Mouse (Mus musculus): ENCODE results near the gene Serpina3a. TPM values are rescaled to one million over a fixed set of nuclear protein-coding genes. Genes with fewer than 3 reads are reported as not detected.

The Serpina3a gene
- total RNA-seq, 1 experiment: not detected

DNA sequence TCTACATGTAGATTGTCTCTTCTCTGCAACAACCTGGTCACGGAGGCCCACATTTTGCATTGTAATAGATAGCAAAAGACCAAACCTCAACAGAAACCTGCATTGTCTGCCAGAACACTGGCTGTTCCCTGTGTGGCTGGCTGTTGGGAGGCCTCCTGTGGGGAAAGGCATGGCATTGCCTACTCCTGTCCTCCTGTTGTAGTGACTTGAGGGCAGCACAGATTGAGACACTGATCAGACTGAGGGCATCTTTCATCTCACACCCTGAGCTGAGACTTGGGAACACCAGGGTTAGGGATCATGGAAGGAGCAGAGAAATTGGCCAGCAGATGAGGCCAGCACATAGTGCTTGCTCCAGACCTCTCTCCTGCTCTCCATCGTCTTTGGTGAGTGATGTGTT lies 25.7 kb downstream of the Serpina3a start:
- TF ChIP-seq ZNF384 (IDR thresholded peaks at IDR 0.05; ENCODE audit: low read depth, low read length): no peak
- TF ChIP-seq ZC3H11A (IDR thresholded peaks at IDR 0.05; ENCODE audit: borderline replicate concordance, low read depth, low read length): no peak
- TF ChIP-seq CHD2 (IDR thresholded peaks at IDR 0.05; ENCODE audit: low read depth, low read length): no peak
- no peak for TF ChIP-seq HCFC1 (IDR thresholded peaks at IDR 0.05; ENCODE audit: borderline replicate concordance, insufficient read depth, low read length)
- no peak for TF ChIP-seq MAFK (IDR thresholded peaks at IDR 0.05; ENCODE audit: insufficient read depth, low read depth, low read length)
- H3K9ac ChIP-seq (ENCODE audit: insufficient read depth, low read depth, low read length, poor library complexity, severe bottlenecking): no peak overlapping the region
- in situ Hi-C loops (cut with MboI; ENCODE audit: low sequenced_read_pairs in 2 of 2, unreplicated experiment in 2 of 2): loop anchor here in 1 of 2 experiments (5.0 to 10.0 kb wide), 2 partner anchors 177 to 204 kb away; partner anchors contain the start of gene Serpina3j
- no peak for DNase-seq (ENCODE audit: low read depth, low spot score)
- no peak overlapping the region for H3K4me3 ChIP-seq (ENCODE audit: insufficient read depth in 1 of 2, low read depth in 1 of 2, low read length in 2 of 2, poor library complexity in 1 of 2, severe bottlenecking in 1 of 2)
- H3K4me1 ChIP-seq (ENCODE audit: control insufficient read depth in 2 of 2, insufficient read depth in 2 of 2, low read length in 2 of 2, poor library complexity in 1 of 2): no peaks in the 10 kb centered on the region
- H3K9me3 ChIP-seq (ENCODE audit: control insufficient read depth, insufficient read depth, low read depth, low read length): no peaks in the 10 kb centered on the region
- no peaks in the 10 kb centered on the region for H3K36me3 ChIP-seq (ENCODE audit: control insufficient read depth, insufficient read depth, low read length, poor library complexity, severe bottlenecking)
- no peak overlapping the region for H3K27ac ChIP-seq (ENCODE audit: insufficient read depth, low read depth, low read length, poor library complexity, severe bottlenecking)

DNA sequence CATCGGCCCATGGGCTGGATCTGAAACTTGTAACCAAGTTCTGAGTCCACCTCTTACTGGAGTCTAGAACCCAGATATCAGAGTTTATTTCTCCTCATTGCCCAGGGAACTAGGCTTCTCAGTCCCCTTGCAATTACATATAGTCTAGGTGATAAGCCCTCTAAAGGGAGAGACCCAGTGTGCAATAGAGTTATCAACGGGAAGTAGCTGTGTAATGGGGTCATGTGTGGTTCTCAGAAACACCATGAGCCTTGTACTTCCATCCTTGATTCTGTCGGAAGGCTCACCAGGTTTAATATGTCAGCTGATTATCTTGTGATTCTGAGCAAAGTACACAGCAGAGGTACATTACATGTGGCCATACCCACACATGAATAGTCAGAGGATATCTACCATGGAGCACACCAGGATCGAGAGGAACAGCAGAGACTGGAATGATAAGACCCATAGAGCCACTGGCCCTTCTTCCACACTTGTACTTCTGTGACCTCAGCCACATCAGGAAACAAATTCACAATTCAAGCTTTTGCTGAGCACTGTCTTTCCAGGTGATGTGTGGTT lies 28.1 kb downstream of the Serpina3a start:
- TF ChIP-seq MAFK (IDR thresholded peaks at IDR 0.05; ENCODE audit: insufficient read depth, low read depth, low read length) (no peak), CHD2 (IDR thresholded peaks at IDR 0.05; ENCODE audit: low read depth, low read length) (no peak), ZC3H11A (IDR thresholded peaks at IDR 0.05; ENCODE audit: borderline replicate concordance, low read depth, low read length) (no peak), HCFC1 (IDR thresholded peaks at IDR 0.05; ENCODE audit: borderline replicate concordance, insufficient read depth, low read length) (no peak), ZNF384 (IDR thresholded peaks at IDR 0.05; ENCODE audit: low read depth, low read length) (no peak)
- Histone ChIP-seq H3K9me3 (ENCODE audit: control insufficient read depth, insufficient read depth, low read depth, low read length) (no peaks in the 10 kb centered on the region), H3K9ac (ENCODE audit: insufficient read depth, low read depth, low read length, poor library complexity, severe bottlenecking) (no peak overlapping the region), H3K27ac (ENCODE audit: insufficient read depth, low read depth, low read length, poor library complexity, severe bottlenecking) (no peak overlapping the region), H3K4me1 (ENCODE audit: control insufficient read depth in 2 of 2, insufficient read depth in 2 of 2, low read length in 2 of 2, poor library complexity in 1 of 2) (no peaks in the 10 kb centered on the region), H3K4me3 (ENCODE audit: insufficient read depth in 1 of 2, low read depth in 1 of 2, low read length in 2 of 2, poor library complexity in 1 of 2, severe bottlenecking in 1 of 2) (no peak overlapping the region), H3K36me3 (ENCODE audit: control insufficient read depth, insufficient read depth, low read length, poor library complexity, severe bottlenecking) (no peaks in the 10 kb centered on the region)
- DNase-seq (ENCODE audit: low read depth, low spot score): no peak
- in situ Hi-C loops (cut with MboI; ENCODE audit: low sequenced_read_pairs in 2 of 2, unreplicated experiment in 2 of 2): no loop called here

DNA sequence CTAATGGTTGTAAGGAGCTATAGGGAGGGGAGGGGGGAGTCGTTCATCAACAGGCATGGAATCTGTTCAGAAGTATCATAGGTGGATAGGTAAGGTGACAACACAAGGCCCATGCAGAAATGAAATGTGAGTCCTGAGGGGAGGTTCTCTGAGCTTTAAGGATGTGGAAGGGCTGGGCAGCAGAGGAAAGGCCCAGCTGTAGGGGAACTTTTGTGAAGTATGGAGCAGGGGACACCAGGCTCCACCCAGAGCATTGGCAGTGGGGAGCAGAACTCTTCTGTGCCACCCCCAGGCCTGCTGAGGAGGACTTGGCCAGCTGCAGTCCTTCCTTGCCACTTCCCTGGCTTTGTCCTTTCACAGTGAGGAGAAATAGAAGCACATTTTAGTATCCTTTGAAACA lies 29.0 kb downstream of the Serpina3a start:
- Histone ChIP-seq H3K27ac (ENCODE audit: insufficient read depth, low read depth, low read length, poor library complexity, severe bottlenecking) (no peak overlapping the region), H3K4me3 (ENCODE audit: insufficient read depth in 1 of 2, low read depth in 1 of 2, low read length in 2 of 2, poor library complexity in 1 of 2, severe bottlenecking in 1 of 2) (no peak overlapping the region), H3K9me3 (ENCODE audit: control insufficient read depth, insufficient read depth, low read depth, low read length) (no peaks in the 10 kb centered on the region), H3K36me3 (ENCODE audit: control insufficient read depth, insufficient read depth, low read length, poor library complexity, severe bottlenecking) (no peaks in the 10 kb centered on the region), H3K9ac (ENCODE audit: insufficient read depth, low read depth, low read length, poor library complexity, severe bottlenecking) (no peak overlapping the region), H3K4me1 (ENCODE audit: control insufficient read depth in 2 of 2, insufficient read depth in 2 of 2, low read length in 2 of 2, poor library complexity in 1 of 2) (no peaks in the 10 kb centered on the region)
- DNase-seq (ENCODE audit: low read depth, low spot score): no peak
- no peak for TF ChIP-seq CHD2 (IDR thresholded peaks at IDR 0.05; ENCODE audit: low read depth, low read length)
- TF ChIP-seq ZNF384 (IDR thresholded peaks at IDR 0.05; ENCODE audit: low read depth, low read length): no peak
- TF ChIP-seq MAFK (IDR thresholded peaks at IDR 0.05; ENCODE audit: insufficient read depth, low read depth, low read length): no peak
- TF ChIP-seq HCFC1 (IDR thresholded peaks at IDR 0.05; ENCODE audit: borderline replicate concordance, insufficient read depth, low read length): no peak
- no peak for TF ChIP-seq ZC3H11A (IDR thresholded peaks at IDR 0.05; ENCODE audit: borderline replicate concordance, low read depth, low read length)
- in situ Hi-C loops (cut with MboI; ENCODE audit: low sequenced_read_pairs in 2 of 2, unreplicated experiment in 2 of 2): no loop called here

DNA sequence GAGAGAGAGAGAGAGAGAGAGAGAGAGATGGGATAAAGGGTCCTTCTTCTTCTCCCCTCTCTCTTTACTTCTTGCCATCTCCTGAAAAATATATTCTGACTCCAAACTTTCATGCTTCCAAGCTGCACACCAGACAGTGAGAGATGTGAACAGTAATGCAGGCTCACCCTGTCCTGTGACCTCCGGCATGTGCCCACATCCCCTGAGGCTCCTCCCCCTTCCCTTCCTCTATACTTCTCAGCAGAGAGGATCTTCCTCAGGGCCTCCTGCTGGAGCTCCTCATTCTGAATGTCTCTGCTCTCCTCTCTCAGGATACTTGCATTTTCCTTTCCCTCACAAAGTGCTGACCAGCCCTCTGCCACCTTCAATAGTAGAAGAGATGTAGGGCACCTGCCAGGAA lies 29.9 kb downstream of the Serpina3a start:
- H3K27ac ChIP-seq (ENCODE audit: insufficient read depth, low read depth, low read length, poor library complexity, severe bottlenecking): no peak overlapping the region
- no peak for DNase-seq (ENCODE audit: low read depth, low spot score)
- no peaks in the 10 kb centered on the region for H3K4me1 ChIP-seq (ENCODE audit: control insufficient read depth in 2 of 2, insufficient read depth in 2 of 2, low read length in 2 of 2, poor library complexity in 1 of 2)
- no peaks in the 10 kb centered on the region for H3K36me3 ChIP-seq (ENCODE audit: control insufficient read depth, insufficient read depth, low read length, poor library complexity, severe bottlenecking)
- no peak overlapping the region for H3K4me3 ChIP-seq (ENCODE audit: insufficient read depth in 1 of 2, low read depth in 1 of 2, low read length in 2 of 2, poor library complexity in 1 of 2, severe bottlenecking in 1 of 2)
- TF ChIP-seq CHD2 (IDR thresholded peaks at IDR 0.05; ENCODE audit: low read depth, low read length): no peak
- TF ChIP-seq MAFK (IDR thresholded peaks at IDR 0.05; ENCODE audit: insufficient read depth, low read depth, low read length): no peak
- no peak for TF ChIP-seq HCFC1 (IDR thresholded peaks at IDR 0.05; ENCODE audit: borderline replicate concordance, insufficient read depth, low read length)
- no peak for TF ChIP-seq ZNF384 (IDR thresholded peaks at IDR 0.05; ENCODE audit: low read depth, low read length)
- TF ChIP-seq ZC3H11A (IDR thresholded peaks at IDR 0.05; ENCODE audit: borderline replicate concordance, low read depth, low read length): no peak
- no peak overlapping the region for H3K9ac ChIP-seq (ENCODE audit: insufficient read depth, low read depth, low read length, poor library complexity, severe bottlenecking)
- in situ Hi-C loops (cut with MboI; ENCODE audit: low sequenced_read_pairs in 2 of 2, unreplicated experiment in 2 of 2): no loop called here
- H3K9me3 ChIP-seq (ENCODE audit: control insufficient read depth, insufficient read depth, low read depth, low read length): no peaks in the 10 kb centered on the region
